Mouse (Mus musculus): ENCODE results near the gene Fhdc1. TPM values are rescaled to one million over a fixed set of nuclear protein-coding genes. Genes with fewer than 3 reads are reported as not detected.

Gene Fhdc1
- total RNA-seq, 1 experiment from 2014 or later = 13.6 TPM

Other genes starting within 250 kb of the Fhdc1 start
- 53.5 and 56.7 TPM in 2 replicates for gene Trim2, start 173.6 kb downstream of the Fhdc1 start, total RNA-seq (2021)
- 47.2 and 47.6 TPM in 2 replicates for gene Arfip1, start 102.2 kb upstream of the Fhdc1 start, total RNA-seq (2021)
- gene Tigd4, start 113.1 kb upstream of the Fhdc1 start, total RNA-seq (2021) = 0.11 TPM in 1 of 2 replicates, not detected in the other
- gene Tmem154, start 185.8 kb upstream of the Fhdc1 start, total RNA-seq (2021) = 4.0 and 4.6 TPM in 2 replicates